Mouse (Mus musculus) spleen, postnatal 10 days (tissue): ENCODE results near the gene Lima1.
"Not testable (repeated sequence)": the region's sequence is repeated elsewhere in the genome, so short reads cannot be mapped to it uniquely, and the experiment has no call there.

Experiments
- DNase-seq, 2 experiments: peaks; one replicate each; pipeline ENCODE4 v3.0.0; 2021 to 2022; ENCODE audit warnings: low spot score in 2 of 2

Lima1 gene

DNA sequence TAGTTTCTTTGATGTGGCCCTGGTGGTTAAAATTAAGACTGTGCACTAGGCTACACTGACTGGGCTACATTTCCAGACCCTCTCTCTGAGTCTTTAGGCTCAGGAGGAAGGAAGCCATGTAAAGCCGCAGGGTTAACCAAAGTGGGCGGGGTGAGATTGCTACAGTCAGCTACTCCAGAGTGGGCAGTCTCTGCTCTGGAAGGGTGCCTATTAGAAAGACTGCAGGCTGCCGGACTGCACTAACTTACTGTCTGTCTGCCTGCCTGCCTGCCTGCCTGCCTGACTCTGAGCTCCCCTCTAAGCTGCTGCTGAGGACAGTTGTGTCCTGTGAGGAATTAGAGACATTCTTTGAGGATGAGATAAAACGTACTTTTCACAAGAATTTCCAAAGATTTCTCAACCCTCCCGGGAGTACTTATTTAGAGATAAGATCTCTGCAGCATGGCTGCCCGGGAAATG, 72.0 kb downstream of the Lima1 start:
- peak in 1 of 2 experiments; percentile 33 for DNase-seq

DNA sequence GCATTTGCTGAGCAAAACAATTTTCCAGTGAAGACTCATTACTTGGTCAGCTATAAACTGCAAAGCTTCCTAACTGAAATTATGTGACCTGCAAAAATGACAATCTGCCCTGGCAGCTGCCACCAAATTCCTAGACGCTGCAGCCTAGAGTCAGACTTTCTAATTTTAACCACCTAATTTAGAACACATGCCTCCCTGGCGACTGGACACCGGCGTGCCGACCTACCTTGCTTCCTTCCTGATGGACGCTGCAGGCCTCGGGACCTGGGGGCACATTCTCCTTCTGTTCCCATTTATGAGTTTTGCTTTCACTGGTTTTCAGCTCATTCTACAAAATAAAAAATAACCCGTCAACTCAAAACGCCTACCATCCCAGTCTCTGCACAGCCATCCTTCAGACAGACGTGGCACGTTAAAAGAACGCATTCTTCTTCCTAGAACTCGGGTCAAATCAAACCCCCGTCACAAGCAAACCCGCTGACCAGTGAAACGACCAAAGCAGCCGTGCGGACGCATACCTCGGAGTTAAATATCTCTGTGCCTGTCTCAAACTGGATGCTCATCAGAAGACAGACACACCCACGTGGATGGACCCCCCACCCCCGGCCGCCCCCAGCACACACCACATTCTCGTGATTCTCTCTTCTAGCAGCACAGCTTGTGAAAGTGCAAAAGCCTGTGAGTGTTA, 73.2 kb downstream of the Lima1 start:
- DNase-seq, result no peak

- no peak for DNase-seq
Observed at GRCm38 (mm10) chr15:99799706-99800105, 75.5 kb downstream of the Lima1 start.

DNA sequence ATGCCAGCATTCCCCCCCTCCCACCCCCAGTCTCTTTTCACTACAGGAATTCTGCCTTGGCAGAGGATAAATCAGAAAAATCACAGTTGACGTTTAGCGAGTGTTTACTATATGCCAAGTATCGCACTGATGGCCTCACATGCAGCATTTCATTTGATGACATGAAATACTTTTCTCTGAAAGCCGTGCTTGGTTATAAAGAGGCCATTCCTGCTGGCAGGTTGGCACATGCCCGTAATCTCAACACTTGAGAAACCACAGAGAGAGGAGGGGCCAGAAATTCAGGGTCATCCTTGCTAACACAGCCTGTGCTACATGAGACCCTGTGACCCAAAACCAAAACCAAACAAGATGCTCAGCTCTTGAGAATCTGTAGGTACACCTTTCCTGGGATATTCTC, 77.4 kb downstream of the Lima1 start:
- no peak for DNase-seq

GRCm38 (mm10) chr15:99796735-99797134, 78.5 kb downstream of the Lima1 start:
- no peak for DNase-seq

DNA sequence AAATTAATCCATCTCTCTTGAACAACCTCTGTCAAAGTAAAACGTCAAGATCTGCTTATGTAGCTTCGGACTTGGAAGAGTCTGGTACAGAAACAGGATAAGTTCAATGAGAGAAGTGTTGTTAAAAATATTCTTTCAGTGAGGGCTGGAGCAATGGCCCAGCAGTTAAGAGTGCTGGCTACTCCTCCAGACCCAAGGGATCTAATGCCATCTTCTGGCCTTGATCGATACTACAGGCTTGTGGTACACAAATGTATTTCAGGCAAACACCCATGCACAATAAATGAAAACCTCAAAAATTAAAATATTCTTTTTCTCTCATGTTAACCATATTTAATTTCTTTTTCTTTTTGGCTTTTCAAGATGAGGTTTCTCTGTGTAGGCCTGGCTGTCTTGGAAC, 79.2 kb downstream of the Lima1 start:
- peak in 1 of 2 experiments; percentile 35 for DNase-seq

- no peak for DNase-seq
Observed at GRCm38 (mm10) chr15:99792221-99792815, 82.9 kb downstream of the Lima1 start.

DNA sequence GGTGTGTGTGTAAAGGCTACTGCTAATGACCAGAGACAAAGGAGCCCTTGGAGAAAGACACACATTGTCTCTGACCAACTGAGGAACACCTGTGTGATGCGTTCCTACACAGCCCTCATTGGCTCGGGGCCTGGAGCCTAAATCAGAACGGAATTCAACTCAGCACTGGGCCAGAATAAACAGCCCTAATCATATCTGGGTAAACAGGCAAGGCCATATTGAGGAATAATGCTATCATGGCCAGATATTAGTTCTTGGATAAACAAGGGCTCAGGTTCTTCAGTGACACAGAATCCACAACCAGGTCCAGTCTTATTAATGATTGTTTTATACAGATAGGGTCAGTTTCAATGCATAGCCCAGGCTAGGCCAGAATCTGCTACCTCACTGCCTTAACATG, 84.3 kb downstream of the Lima1 start:
- DNase-seq, result no peak

DNA sequence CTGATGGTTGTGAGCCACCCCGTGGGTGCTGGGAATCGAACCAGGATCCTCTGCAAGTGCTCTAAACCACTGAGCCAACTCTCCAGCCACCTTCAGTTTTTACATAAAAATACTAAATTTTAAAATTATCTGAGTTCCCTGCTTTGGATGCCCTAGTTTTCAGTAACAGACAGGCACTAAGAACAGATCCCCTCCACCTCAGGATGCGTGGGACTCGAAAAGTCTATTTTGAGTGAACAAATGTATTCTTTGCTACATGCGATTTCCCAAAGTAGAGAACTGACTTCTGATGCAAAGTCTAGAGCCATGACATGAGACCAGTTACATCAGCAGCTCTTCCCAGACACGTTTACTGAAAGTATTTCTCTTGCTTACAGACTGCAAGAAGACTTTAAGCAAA, 84.8 kb downstream of the Lima1 start:
- no peak for DNase-seq

- peak in 1 of 2 experiments; percentile 17 for DNase-seq
Observed at GRCm38 (mm10) chr15:99787625-99788120, 87.6 kb downstream of the Lima1 start.

DNA sequence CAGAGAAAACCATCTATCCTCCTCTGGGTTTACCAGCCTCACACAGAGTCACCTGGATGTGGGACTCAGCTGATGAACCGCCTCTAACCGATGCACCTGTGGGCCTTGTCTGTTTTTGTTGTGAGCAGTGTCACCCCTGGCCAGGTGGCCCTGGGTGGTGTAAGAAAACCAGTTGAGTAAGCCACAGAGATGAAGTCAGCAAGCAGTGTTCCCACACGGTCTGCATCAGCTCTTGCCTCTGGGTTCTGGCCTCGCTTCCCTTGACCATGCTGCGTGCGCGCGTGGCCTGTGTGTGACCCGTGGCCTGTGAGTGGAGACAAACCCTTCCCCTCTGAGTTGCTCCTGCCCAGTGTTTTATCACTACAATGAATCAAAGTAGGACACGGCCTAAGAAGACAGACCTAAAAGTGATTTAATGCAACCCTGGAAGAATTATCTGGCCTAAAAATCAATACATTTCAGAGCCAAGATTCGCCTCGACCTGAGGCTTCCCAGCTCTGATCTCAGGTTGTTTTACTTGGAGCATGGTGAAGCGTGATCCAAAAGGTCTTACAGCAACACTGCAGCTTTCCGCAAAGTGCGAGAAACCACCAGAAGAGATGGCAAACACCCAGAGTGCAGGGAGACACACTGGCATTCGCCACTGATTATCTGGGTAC, 96.5 kb downstream of the Lima1 start:
- no peak for DNase-seq

- DNase-seq, result no peak
Observed at GRCm38 (mm10) chr15:99778148-99778547, 97.1 kb downstream of the Lima1 start.

DNA sequence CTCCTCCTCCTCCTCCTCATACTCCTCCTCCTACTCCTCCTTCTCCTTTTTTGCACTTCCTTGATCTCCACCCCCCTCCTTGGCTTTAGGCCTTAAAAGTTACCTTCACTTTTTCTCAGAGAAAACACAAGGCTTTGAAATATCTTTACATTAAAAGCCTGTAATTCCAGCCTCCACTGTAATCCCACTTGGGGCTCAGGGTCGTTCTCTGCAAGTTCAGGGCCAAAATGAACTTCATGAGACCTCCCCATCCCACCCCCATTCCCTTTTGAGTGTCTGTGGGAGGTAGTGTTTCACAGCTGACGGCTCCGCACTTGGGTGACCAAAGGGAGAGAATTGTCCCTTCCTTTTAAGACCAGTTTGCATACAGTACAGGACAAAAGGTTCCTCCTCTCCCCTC, 102.3 kb downstream of the Lima1 start:
- DNase-seq, result no peak

GRCm38 (mm10) chr15:99772881-99772924, 102.6 kb downstream of the Lima1 start, which contains the start of gene Cers5:
Gene Cers5 (minus strand): TSS chr15:99772885.
- DNase-seq, result not testable (repeated sequence)

GRCm38 (mm10) chr15:99772277-99772880, 102.9 kb downstream of the Lima1 start:
- DNase-seq, result peak; percentile 63 to 80

DNA sequence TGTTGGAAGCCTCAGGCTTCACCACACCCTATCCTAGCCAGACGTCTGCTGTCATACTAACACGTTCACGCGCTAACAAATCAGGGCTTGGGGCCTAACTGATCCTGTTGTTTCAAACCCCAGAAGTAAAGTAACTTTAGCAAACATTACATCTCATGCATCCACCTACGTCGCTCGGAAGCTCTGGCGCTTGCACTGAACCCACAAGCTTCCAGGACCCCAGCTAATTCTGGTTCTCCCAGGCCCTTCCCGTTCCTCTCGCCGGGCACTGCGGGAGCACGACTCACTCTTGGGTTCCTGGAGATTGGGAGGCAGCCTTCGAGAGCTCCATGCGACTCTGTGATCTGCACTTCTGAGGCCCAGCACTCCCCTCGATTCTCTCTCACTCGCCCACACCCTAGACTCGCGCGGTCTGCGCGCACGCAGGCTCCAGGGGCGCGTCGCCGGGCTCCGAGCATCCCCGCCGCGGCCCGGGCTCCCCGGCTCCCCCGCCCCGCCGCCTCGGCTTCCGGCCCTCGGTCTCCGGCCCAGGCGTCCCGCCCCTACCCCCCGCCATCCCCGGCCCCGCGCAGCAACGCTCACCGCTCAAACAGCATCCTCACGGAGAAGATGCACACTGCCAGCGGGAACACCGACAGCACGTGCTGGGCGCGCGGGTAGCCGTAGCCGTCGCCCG, 103.5 kb downstream of the Lima1 start:
- DNase-seq, result no peak

GRCm38 (mm10) chr15:99771004-99771500, 104.2 kb downstream of the Lima1 start:
- no peak for DNase-seq

GRCm38 (mm10) chr15:99768761-99769160, 106.5 kb downstream of the Lima1 start:
- DNase-seq, result no peak

DNA sequence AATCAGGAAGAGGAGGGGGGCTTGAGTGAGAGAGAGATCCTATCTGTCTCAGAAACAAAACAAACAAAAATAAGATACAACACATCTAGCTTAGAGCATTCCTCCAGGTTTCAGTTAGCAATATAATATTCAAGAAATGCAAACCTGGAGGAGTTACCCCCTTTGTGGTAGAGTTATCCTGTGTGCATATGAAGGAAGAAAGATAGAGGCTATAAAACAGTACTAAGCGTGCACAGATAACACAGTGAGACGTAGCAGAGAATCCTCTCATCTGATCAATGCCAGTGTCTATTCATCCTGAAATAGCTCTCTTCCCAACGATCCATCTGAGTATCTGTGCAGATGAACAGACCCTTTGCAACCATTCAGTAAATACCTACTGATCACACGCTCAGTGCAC, 107.8 kb downstream of the Lima1 start:
- DNase-seq, result no peak

GRCm38 (mm10) chr15:99754204-99754603, 121.1 kb downstream of the Lima1 start:
- no peak for DNase-seq

GRCm38 (mm10) chr15:99740229-99740628, 135.0 kb downstream of the Lima1 start:
- DNase-seq, result no peak

DNA sequence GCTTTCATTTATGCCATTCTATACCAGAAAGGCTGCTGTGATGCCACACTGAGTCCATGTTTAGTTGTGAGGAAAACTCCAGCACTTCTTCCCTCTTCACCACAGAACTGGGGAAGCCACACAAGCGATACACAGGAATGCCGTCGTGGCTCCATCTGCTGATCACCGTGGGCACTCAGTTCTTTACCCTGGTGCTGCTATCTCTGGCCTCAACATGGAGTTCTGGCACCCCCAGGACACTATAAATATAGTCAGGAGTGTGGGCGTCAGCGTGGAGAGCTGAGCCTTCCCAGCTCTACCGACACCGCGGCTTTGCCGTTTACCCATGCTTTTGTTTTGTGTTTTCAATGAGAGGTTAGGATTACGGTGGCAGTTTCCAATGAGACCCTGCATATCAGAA, 138.6 kb downstream of the Lima1 start:
- DNase-seq, result no peak
